Mouse (Mus musculus) stomach, embryonic 15.5 days (tissue): Measurements from ENCODE around the gene Rorc. TPM values are rescaled to one million over a fixed set of nuclear protein-coding genes. Genes with fewer than 3 reads are reported as not detected.

Source experiments
- ATAC-seq: fragments of 200-750 bp; cut with Nextera tagmentation; 2 replicates; pipeline ENCODE4 v1.8.0; 2017; ENCODE audit warnings: low read depth, moderate number of reproducible peaks, moderate TSS enrichment; ENCODE audit not compliant: insufficient read depth, low FRiP score
- H3K27ac ChIP-seq: fragments of 300-500 bp; sonication (generic); 2 replicates; pipeline ENCODE4 v1.5.1; 2015; ENCODE audit warnings: mild to moderate bottlenecking, inconsistent platforms
- H3K27me3 ChIP-seq: fragments of 300-500 bp; sonication (generic); replicated peaks from 2 replicates; pipeline ENCODE4 v1.6.1; 2015; ENCODE audit warnings: inconsistent platforms
- H3K36me3 ChIP-seq: fragments of 300-500 bp; sonication (generic); 2 replicates; pipeline ENCODE4 v1.6.1; 2015; ENCODE audit warnings: inconsistent platforms
- H3K4me1 ChIP-seq: fragments of 300-500 bp; sonication (generic); 2 replicates; pipeline ENCODE4 v1.6.1; 2015; ENCODE audit warnings: inconsistent platforms
- H3K4me2 ChIP-seq: fragments of 300-500 bp; sonication (generic); 2 replicates; pipeline ENCODE4 v1.6.1; 2015; ENCODE audit warnings: mild to moderate bottlenecking, inconsistent platforms
- H3K4me3 ChIP-seq: fragments of 300-500 bp; sonication (generic); replicated peaks from 2 replicates; pipeline ENCODE4 v1.5.1; 2015; ENCODE audit warnings: inconsistent platforms
- H3K9ac ChIP-seq: fragments of 300-500 bp; sonication (generic); 2 replicates; pipeline ENCODE4 v1.6.1; 2015; ENCODE audit warnings: inconsistent platforms
- H3K9me3 ChIP-seq: fragments of 300-500 bp; sonication (generic); 2 replicates; pipeline ENCODE4 v1.6.1; 2016; ENCODE audit warnings: inconsistent platforms
- WGBS: fragments of 180-500 bp; shearing (Covaris S2); methylation state at CpG from one replicate; pipeline ENCODE4 v1.1.7; 2015; 5-methylcytosine and 5-hydroxymethylcytosine counted together
- polyA plus RNA-seq: library from polyadenylated mRNA; unstranded; fragments of >200 nt; fragmentation: Nextera tagmentation; extraction: Ambion mirVana; gene quantifications from 2 replicates; pipeline ENCODE4 v1.2.1, GENCODE M21; 2015

The Rorc gene
- 7.0 and 7.6 TPM in 2 replicates for polyA plus RNA-seq

GRCm38 (mm10) chr3:94372641-94373040, at the start of gene Rorc:
Gene Rorc, plus strand, starts transcription at chr3:94372794.
- Histone ChIP-seq H3K27me3 (no peaks in the 10 kb centered on the region), H3K4me1 (peaks cover 11% of the 10 kb centered on the region), H3K9ac (no peak within 1 kb of the TSS), H3K4me2 (peak within 1 kb of the TSS; percentile 51), H3K36me3 (no peaks in the 10 kb centered on the region), H3K4me3 (peak within 1 kb of the TSS; percentile 35), H3K27ac (peak within 1 kb of the TSS; percentile 54), H3K9me3 (no peaks in the 10 kb centered on the region)
- no peak; the same call in 1 of the 2 replicates for ATAC-seq
- WGBS, result 20% methylated on average over 5 of the region's 5 CpGs

GRCm38 (mm10) chr3:94328681-94329080, 43.9 kb upstream of the Rorc start:
- Histone ChIP-seq H3K27me3 (no peaks in the 10 kb centered on the region), H3K4me2 (no peak overlapping the region), H3K27ac (no peak overlapping the region), H3K36me3 (no peaks in the 10 kb centered on the region), H3K9ac (no peak overlapping the region), H3K4me1 (no peaks in the 10 kb centered on the region), H3K4me3 (no peak overlapping the region), H3K9me3 (no peaks in the 10 kb centered on the region)
- WGBS, result 70% methylated on average over 3 of the region's 3 CpGs
- ATAC-seq, result no peak

GRCm38 (mm10) chr3:94334442-94334841, 38.2 kb upstream of the Rorc start:
- Histone ChIP-seq H3K36me3 (no peaks in the 10 kb centered on the region), H3K4me3 (no peak overlapping the region), H3K4me2 (no peak overlapping the region), H3K27me3 (no peaks in the 10 kb centered on the region), H3K9ac (no peak overlapping the region), H3K9me3 (no peaks in the 10 kb centered on the region), H3K27ac (no peak overlapping the region), H3K4me1 (no peaks in the 10 kb centered on the region)
- no peak for ATAC-seq
- WGBS, result 89% methylated on average over 4 of the region's 4 CpGs

- Histone ChIP-seq H3K4me1 (no peaks in the 10 kb centered on the region), H3K27me3 (no peaks in the 10 kb centered on the region), H3K36me3 (no peaks in the 10 kb centered on the region), H3K27ac (no peak overlapping the region), H3K9me3 (no peaks in the 10 kb centered on the region), H3K4me3 (no peak overlapping the region), H3K4me2 (no peak overlapping the region), H3K9ac (no peak overlapping the region)
- no peak for ATAC-seq
- WGBS, result 79% methylated on average over 3 of the region's 3 CpGs
These were observed 34.1 kb upstream of the Rorc start for GRCm38 (mm10) chr3:94338522-94338921.

- Histone ChIP-seq H3K4me2 (no peak within 1 kb of the TSS), H3K4me1 (no peaks in the 10 kb centered on the region), H3K9ac (no peak within 1 kb of the TSS), H3K36me3 (no peaks in the 10 kb centered on the region), H3K4me3 (no peak within 1 kb of the TSS), H3K27me3 (no peaks in the 10 kb centered on the region), H3K9me3 (no peaks in the 10 kb centered on the region), H3K27ac (no peak within 1 kb of the TSS)
- ATAC-seq, result peak; percentile 70
- WGBS, result 15% methylated on average over 3 of the region's 3 CpGs
These were observed 30.6 kb upstream of the Rorc start, which contains the start of gene Them5 for GRCm38 (mm10) chr3:94341959-94342422. Gene Them5, plus strand, starts transcription at chr3:94342099.

- Histone ChIP-seq H3K4me2 (no peak overlapping the region), H3K4me1 (no peaks in the 10 kb centered on the region), H3K9ac (no peak overlapping the region), H3K27ac (no peak overlapping the region), H3K9me3 (no peaks in the 10 kb centered on the region), H3K27me3 (no peaks in the 10 kb centered on the region), H3K4me3 (no peak overlapping the region), H3K36me3 (no peaks in the 10 kb centered on the region)
- ATAC-seq, result no peak
- 54% methylated on average over 1 of the region's 1 CpGs for WGBS
These were observed 30.0 kb upstream of the Rorc start for GRCm38 (mm10) chr3:94342552-94342951.

- no peak for ATAC-seq
- no peaks in the 10 kb centered on the region for H3K4me1 ChIP-seq
- H3K4me3 ChIP-seq, result no peak overlapping the region
- H3K27ac ChIP-seq, result no peak overlapping the region
- no peak overlapping the region for H3K4me2 ChIP-seq
- 85% methylated on average over 2 of the region's 2 CpGs for WGBS
- no peaks in the 10 kb centered on the region for H3K36me3 ChIP-seq
- no peaks in the 10 kb centered on the region for H3K27me3 ChIP-seq
- no peaks in the 10 kb centered on the region for H3K9me3 ChIP-seq
- no peak overlapping the region for H3K9ac ChIP-seq
These were observed 28.4 kb upstream of the Rorc start for GRCm38 (mm10) chr3:94344182-94344581.

GRCm38 (mm10) chr3:94344897-94345296, 27.7 kb upstream of the Rorc start:
- WGBS, result 56% methylated on average over 3 of the region's 3 CpGs
- Histone ChIP-seq H3K4me1 (no peaks in the 10 kb centered on the region), H3K9ac (no peak overlapping the region), H3K4me2 (no peak overlapping the region), H3K9me3 (no peaks in the 10 kb centered on the region), H3K27me3 (no peaks in the 10 kb centered on the region), H3K27ac (no peak overlapping the region), H3K36me3 (no peaks in the 10 kb centered on the region), H3K4me3 (no peak overlapping the region)
- no peak for ATAC-seq

GRCm38 (mm10) chr3:94348146-94348545, 24.4 kb upstream of the Rorc start:
- no peak for ATAC-seq
- H3K9me3 ChIP-seq, result no peaks in the 10 kb centered on the region
- WGBS, result 72% methylated on average over 2 of the region's 2 CpGs

GRCm38 (mm10) chr3:94360812-94361211, 11.8 kb upstream of the Rorc start:
- H3K27me3 ChIP-seq, result no peaks in the 10 kb centered on the region
- no peak for ATAC-seq
- H3K36me3 ChIP-seq, result no peaks in the 10 kb centered on the region
- no peaks in the 10 kb centered on the region for H3K9me3 ChIP-seq
- no peak overlapping the region for H3K4me3 ChIP-seq
- no peak overlapping the region for H3K27ac ChIP-seq
- H3K4me1 ChIP-seq, result 0 out of 2 replicates have a peak, but pooled peaks cover 6% of the 10 kb centered on the region
- no peak overlapping the region for H3K4me2 ChIP-seq
- whole genome bisulfite sequencing, result 0% methylated on average over 1 of the region's 1 CpGs
- H3K9ac ChIP-seq, result no peak overlapping the region

More at GRCm38 (mm10) chr3:94348146-94348545, 24.4 kb upstream of the Rorc start:
- no peak overlapping the region for H3K9ac ChIP-seq
- no peak overlapping the region for H3K4me3 ChIP-seq
- no peak overlapping the region for H3K4me2 ChIP-seq
- H3K27me3 ChIP-seq, result no peaks in the 10 kb centered on the region
- H3K4me1 ChIP-seq, result no peaks in the 10 kb centered on the region
- H3K27ac ChIP-seq, result no peak overlapping the region
- H3K36me3 ChIP-seq, result no peaks in the 10 kb centered on the region

GRCm38 (mm10) chr3:94362138-94362537, 10.5 kb upstream of the Rorc start, which contains the start of gene C2cd4d:
Gene C2cd4d, plus strand, starts transcription at chr3:94362438.
- Histone ChIP-seq H3K36me3 (no peaks in the 10 kb centered on the region), H3K27me3 (no peaks in the 10 kb centered on the region), H3K4me3 (peak within 1 kb of the TSS; percentile 51), H3K27ac (no peak within 1 kb of the TSS), H3K4me1 (0 out of 2 replicates have a peak, but pooled peaks cover 6% of the 10 kb centered on the region), H3K9ac (peak within 1 kb of the TSS; percentile 42; the same call in 1 of the 2 replicates), H3K4me2 (peak within 1 kb of the TSS; percentile 88), H3K9me3 (no peaks in the 10 kb centered on the region)
- 52% methylated on average over 7 of the region's 7 CpGs for WGBS
- no peak; the same call in 1 of the 2 replicates for ATAC-seq

- H3K4me3 ChIP-seq, result peak overlapping the region; percentile 51
- WGBS, result 7% methylated on average over 94 of the region's 97 CpGs
These were observed 9.1 kb upstream of the Rorc start for GRCm38 (mm10) chr3:94363291-94364153.

More at GRCm38 (mm10) chr3:94363291-94364153, 9.1 kb upstream of the Rorc start:
- ATAC-seq, result 0 out of 2 replicates have a peak, but pooled peaks have one; percentile 12
- Histone ChIP-seq H3K27me3 (no peaks in the 10 kb centered on the region), H3K9me3 (no peaks in the 10 kb centered on the region), H3K4me2 (peak overlapping the region; percentile 88), H3K36me3 (no peaks in the 10 kb centered on the region), H3K4me1 (0 out of 2 replicates have a peak, but pooled peaks cover 6% of the 10 kb centered on the region), H3K27ac (no peak overlapping the region), H3K9ac (peak overlapping the region; percentile 42)
